Mouse (Mus musculus): ENCODE results near the gene Uggt1. TPM values are rescaled to one million over a fixed set of nuclear protein-coding genes. Genes with fewer than 3 reads are reported as not detected.

Uggt1 gene
- total RNA-seq, 2 experiments from 2014 or later = 48.6 to 50.7 TPM

DNA sequence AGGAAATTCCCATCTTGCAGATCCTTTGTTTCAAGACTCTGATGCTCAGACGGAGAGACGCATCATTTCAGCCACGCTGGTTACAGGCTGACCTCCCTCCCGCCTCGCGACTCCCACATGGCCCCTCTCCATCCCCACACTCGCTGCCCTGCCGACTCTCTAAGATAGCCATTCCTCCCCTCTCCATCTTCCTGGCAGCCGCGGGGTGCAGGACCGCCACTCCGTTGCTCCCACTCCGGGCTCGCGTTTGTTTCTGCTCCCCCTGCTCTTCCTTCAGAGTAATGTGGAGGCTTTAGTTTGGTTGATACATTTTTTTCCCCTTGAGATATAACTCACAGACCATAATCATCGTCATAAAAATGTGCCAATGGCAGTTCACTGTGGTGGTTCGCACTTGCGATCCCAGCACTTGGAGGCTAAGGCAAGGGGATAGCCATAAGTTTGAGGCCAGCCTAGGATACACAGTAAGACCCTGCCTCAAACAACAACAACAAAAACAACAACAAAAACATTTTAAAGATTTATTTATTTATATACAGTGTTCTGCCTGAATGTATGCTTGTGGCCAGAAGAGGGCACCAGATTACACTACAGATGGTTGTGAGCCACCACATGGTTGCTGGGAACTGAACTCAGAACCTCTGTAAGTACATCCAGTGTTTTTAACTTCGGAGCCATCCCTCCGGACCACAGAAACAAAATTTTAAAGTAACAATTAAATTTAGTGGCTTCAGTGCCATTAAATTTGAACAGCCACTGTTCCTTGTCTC lies 11.5 kb upstream of the Uggt1 start:
- intact Hi-C loops (cut with DNase I) = no loop called here
- peak; percentile 48 for TF ChIP-seq CTCF (IDR thresholded peaks at IDR 0.05)
- H3K4me3 ChIP-seq = no peak overlapping the region
- no peak overlapping the region for H3K27ac ChIP-seq
- no peak for DNase-seq (ENCODE audit: extremely low spot score in 1 of 2, low spot score in 2 of 2)

- intact Hi-C loops (cut with DNase I) = no loop called here
- peak overlapping the region; percentile 23; the same call in 1 of the 2 replicates for H3K4me3 ChIP-seq
- TF ChIP-seq CTCF (IDR thresholded peaks at IDR 0.05) = peak; percentile 60
- no peak overlapping the region for H3K27ac ChIP-seq
- DNase-seq (ENCODE audit: extremely low spot score in 1 of 2, low spot score in 2 of 2) = peak in 1 of 2 experiments; percentile 34
These were observed 10.3 kb upstream of the Uggt1 start for GRCm38 (mm10) chr1:36254635-36255360.

DNA sequence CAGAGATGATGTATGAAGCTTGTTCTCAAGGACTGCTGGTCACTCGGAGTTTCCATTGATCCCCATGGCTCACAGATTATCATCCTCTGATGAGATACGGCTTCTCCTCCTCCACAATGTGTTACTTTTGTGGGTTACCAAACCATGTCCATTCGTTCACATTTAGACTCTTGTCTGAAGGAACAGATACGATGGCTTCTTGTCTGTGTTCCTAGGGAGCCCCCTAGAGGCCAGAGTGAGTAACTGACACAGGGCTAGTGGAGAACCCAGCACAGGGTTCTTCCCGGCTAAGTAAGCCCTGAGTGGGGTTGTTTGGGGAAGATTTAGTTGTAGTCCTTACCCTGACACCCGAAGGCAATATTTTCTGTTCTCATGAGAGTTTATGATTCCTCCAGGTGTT lies 8.3 kb upstream of the Uggt1 start:
- Histone ChIP-seq H3K4me3 (no peak overlapping the region), H3K27ac (no peak overlapping the region)
- peak; percentile 69 to 70 for DNase-seq (ENCODE audit: extremely low spot score in 1 of 2, low spot score in 2 of 2)
- TF ChIP-seq CTCF (IDR thresholded peaks at IDR 0.05) = peak; percentile 97
- intact Hi-C loops (cut with DNase I) = loop anchor here (2.0 kb wide), 1 partner anchor 108 kb away; no protein-coding TSS in a partner anchor

DNA sequence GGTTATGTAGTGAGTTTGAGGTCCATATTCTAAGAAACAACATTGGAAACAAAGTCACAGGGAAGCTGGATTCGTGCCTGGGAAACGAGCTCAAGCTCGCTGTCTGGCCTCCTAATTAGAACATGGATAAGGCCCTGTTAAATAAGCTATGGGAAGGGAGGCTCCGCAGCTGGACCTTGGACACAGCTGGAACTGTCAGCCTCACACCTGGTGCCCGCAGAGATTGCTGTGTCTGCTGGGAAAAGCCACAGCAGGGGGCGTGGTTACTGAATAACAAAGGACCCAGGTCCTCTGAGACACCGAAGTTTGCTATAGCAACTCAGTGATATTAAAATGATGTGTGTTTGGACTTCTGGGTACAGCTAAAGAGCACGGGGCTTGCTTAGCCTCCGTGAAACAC lies 6.9 kb upstream of the Uggt1 start:
- Histone ChIP-seq H3K27ac (no peak overlapping the region), H3K4me3 (no peak overlapping the region)

DNA sequence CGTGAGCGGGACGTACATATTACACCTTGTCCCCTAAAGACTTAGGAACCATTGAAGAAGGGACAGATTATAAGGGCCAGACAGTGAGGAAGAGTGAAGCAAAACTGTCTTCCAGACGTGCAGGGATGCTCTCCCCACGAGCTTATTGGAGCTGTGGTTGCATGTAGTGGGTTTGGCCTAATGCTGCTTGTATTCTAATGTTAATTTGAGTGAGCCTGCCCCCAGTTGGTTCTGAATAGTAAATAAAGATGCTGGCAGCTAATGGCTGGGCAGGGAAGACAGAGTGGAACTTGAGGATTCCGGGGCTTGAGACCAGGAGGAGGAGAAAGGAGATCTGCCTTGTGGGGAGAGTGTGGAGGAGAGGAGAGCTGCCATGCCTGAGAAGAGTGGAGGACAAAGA lies 2.2 kb upstream of the Uggt1 start:
- no peak overlapping the region for H3K27ac ChIP-seq
- intact Hi-C loops (cut with DNase I) = no loop called here
- no peak for DNase-seq (ENCODE audit: extremely low spot score in 1 of 2, low spot score in 2 of 2)
- no peak for TF ChIP-seq CTCF (IDR thresholded peaks at IDR 0.05)
- no peak overlapping the region for H3K4me3 ChIP-seq

More for the DNA sequence above, 6.9 kb upstream of the Uggt1 start:
- DNase-seq (ENCODE audit: extremely low spot score in 1 of 2, low spot score in 2 of 2) = no peak
- no peak for TF ChIP-seq CTCF (IDR thresholded peaks at IDR 0.05)
- intact Hi-C loops (cut with DNase I) = no loop called here

- no peak for DNase-seq (ENCODE audit: extremely low spot score in 1 of 2, low spot score in 2 of 2)
- Histone ChIP-seq H3K4me3 (no peak overlapping the region; the same call in 1 of the 2 replicates), H3K27ac (no peak overlapping the region)
- TF ChIP-seq CTCF (IDR thresholded peaks at IDR 0.05) = no peak
- intact Hi-C loops (cut with DNase I) = no loop called here
These were observed 302 bp upstream of the Uggt1 start for GRCm38 (mm10) chr1:36244828-36245215.

GRCm38 (mm10) chr1:36243447-36244057 lies 968 bp downstream of the Uggt1 start:
- TF ChIP-seq CTCF (IDR thresholded peaks at IDR 0.05) = no peak
- intact Hi-C loops (cut with DNase I) = no loop called here
- H3K4me3 ChIP-seq = peak overlapping the region; percentile 95
- H3K27ac ChIP-seq = peak overlapping the region; percentile 68
- DNase-seq (ENCODE audit: extremely low spot score in 1 of 2, low spot score in 2 of 2) = no peak

DNA sequence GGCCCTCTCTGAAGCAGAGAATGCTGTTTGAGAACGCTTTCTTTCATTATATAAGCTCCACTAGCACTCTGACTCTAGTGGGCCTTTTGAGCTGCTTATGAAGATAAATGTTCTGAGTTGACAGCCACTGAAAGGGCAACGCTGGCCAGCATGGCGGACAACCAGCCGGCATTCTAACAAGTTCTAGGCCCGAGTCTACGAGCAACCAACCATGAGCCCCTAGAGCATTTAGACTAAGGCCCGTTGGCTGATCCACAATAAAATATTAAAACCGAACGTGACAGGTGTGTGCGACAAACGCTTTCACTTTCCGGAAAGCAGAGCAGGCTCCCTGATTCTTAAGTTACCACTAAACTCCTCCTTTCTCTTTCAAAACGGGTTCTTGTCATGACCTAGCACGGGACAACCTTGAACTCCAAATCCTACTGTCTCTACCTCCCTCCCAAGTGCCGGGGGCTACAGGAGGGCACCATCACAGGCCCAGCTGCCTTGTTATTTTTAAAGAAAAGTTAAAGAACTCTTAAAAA lies 2.6 kb downstream of the Uggt1 start:
- DNase-seq (ENCODE audit: extremely low spot score in 1 of 2, low spot score in 2 of 2) = no peak
- Histone ChIP-seq H3K27ac (no peak overlapping the region), H3K4me3 (no peak overlapping the region)
- no peak for TF ChIP-seq CTCF (IDR thresholded peaks at IDR 0.05)
- intact Hi-C loops (cut with DNase I) = no loop called here

GRCm38 (mm10) chr1:36240176-36240575 lies 4.3 kb downstream of the Uggt1 start:
- intact Hi-C loops (cut with DNase I) = no loop called here
- Histone ChIP-seq H3K4me3 (no peak overlapping the region), H3K27ac (no peak overlapping the region)
- TF ChIP-seq CTCF (IDR thresholded peaks at IDR 0.05) = no peak
- no peak for DNase-seq (ENCODE audit: extremely low spot score in 1 of 2, low spot score in 2 of 2)

GRCm38 (mm10) chr1:36239396-36239795 lies 5.1 kb downstream of the Uggt1 start:
- no peak for DNase-seq (ENCODE audit: extremely low spot score in 1 of 2, low spot score in 2 of 2)
- TF ChIP-seq CTCF (IDR thresholded peaks at IDR 0.05) = no peak
- Histone ChIP-seq H3K4me3 (no peak overlapping the region), H3K27ac (no peak overlapping the region)
- intact Hi-C loops (cut with DNase I) = no loop called here

- H3K27ac ChIP-seq = no peak overlapping the region
- intact Hi-C loops (cut with DNase I) = no loop called here
- DNase-seq (ENCODE audit: extremely low spot score in 1 of 2, low spot score in 2 of 2) = no peak
- H3K4me3 ChIP-seq = no peak overlapping the region
- no peak for TF ChIP-seq CTCF (IDR thresholded peaks at IDR 0.05)
These were observed 8.7 kb downstream of the Uggt1 start for GRCm38 (mm10) chr1:36235855-36236254.
